Mouse (Mus musculus): ENCODE measurements around the gene Pecam1. TPM values are rescaled to one million over a fixed set of nuclear protein-coding genes. Genes with fewer than 3 reads are reported as not detected.
"Not testable (repeated sequence)": the region's sequence is repeated elsewhere in the genome, so short reads cannot be mapped to it uniquely, and the experiment has no call there.

The Pecam1 gene
- total RNA-seq, 1 experiment, result 83.9 TPM

GRCm38 (mm10) chr11:106728402-106729366 lies 21.7 kb downstream of the Pecam1 start:
- H3K36me3 ChIP-seq (ENCODE audit: control insufficient read depth, insufficient read depth, low read length, poor library complexity, severe bottlenecking), result no peaks in the 10 kb centered on the region
- in situ Hi-C loops (cut with MboI; ENCODE audit: low sequenced_read_pairs in 2 of 2, unreplicated experiment in 2 of 2), result loop anchor here in 1 of 2 experiments (25.0 kb wide), 1 partner anchor 216 kb away; no protein-coding TSS in a partner anchor
- H3K9ac ChIP-seq (ENCODE audit: insufficient read depth, low read depth, low read length, poor library complexity, severe bottlenecking), result no peak overlapping the region
- no peak overlapping the region; the same call in 1 of the 2 replicates for H3K27ac ChIP-seq (ENCODE audit: insufficient read depth, low read depth, low read length, poor library complexity, severe bottlenecking)
- H3K4me1 ChIP-seq (ENCODE audit: control insufficient read depth in 2 of 2, insufficient read depth in 2 of 2, low read length in 2 of 2, poor library complexity in 1 of 2), result peaks cover 0 to 4% of the 10 kb centered on the region in 2 experiments; a peak in 2 of 4 replicates
- no peak for TF ChIP-seq CHD2 (IDR thresholded peaks at IDR 0.05; ENCODE audit: low read depth, low read length)
- no peak for TF ChIP-seq MAFK (IDR thresholded peaks at IDR 0.05; ENCODE audit: insufficient read depth, low read depth, low read length)
- no peak for TF ChIP-seq ZNF384 (IDR thresholded peaks at IDR 0.05; ENCODE audit: low read depth, low read length)
- TF ChIP-seq HCFC1 (IDR thresholded peaks at IDR 0.05; ENCODE audit: borderline replicate concordance, insufficient read depth, low read length), result no peak
- no peak for TF ChIP-seq ZC3H11A (IDR thresholded peaks at IDR 0.05; ENCODE audit: borderline replicate concordance, low read depth, low read length)
- no peak overlapping the region for H3K4me3 ChIP-seq (ENCODE audit: insufficient read depth in 1 of 2, low read depth in 1 of 2, low read length in 2 of 2, poor library complexity in 1 of 2, severe bottlenecking in 1 of 2)
- no peaks in the 10 kb centered on the region for H3K9me3 ChIP-seq (ENCODE audit: control insufficient read depth, insufficient read depth, low read depth, low read length)
- DNase-seq (ENCODE audit: low read depth, low spot score), result no peak

- no peaks in the 10 kb centered on the region for H3K9me3 ChIP-seq (ENCODE audit: control insufficient read depth, insufficient read depth, low read depth, low read length)
- no peak for DNase-seq (ENCODE audit: low read depth, low spot score)
- H3K4me1 ChIP-seq (ENCODE audit: control insufficient read depth in 2 of 2, insufficient read depth in 2 of 2, low read length in 2 of 2, poor library complexity in 1 of 2), result peaks cover 0 to 7% of the 10 kb centered on the region in 2 experiments; a peak in 3 of 4 replicates
- TF ChIP-seq CHD2 (IDR thresholded peaks at IDR 0.05; ENCODE audit: low read depth, low read length) (no peak), HCFC1 (IDR thresholded peaks at IDR 0.05; ENCODE audit: borderline replicate concordance, insufficient read depth, low read length) (no peak), ZC3H11A (IDR thresholded peaks at IDR 0.05; ENCODE audit: borderline replicate concordance, low read depth, low read length) (no peak)
- no peaks in the 10 kb centered on the region for H3K36me3 ChIP-seq (ENCODE audit: control insufficient read depth, insufficient read depth, low read length, poor library complexity, severe bottlenecking)
- in situ Hi-C loops (cut with MboI; ENCODE audit: low sequenced_read_pairs in 2 of 2, unreplicated experiment in 2 of 2), result loop anchor here in 1 of 2 experiments (25.0 kb wide), 1 partner anchor 216 kb away; no protein-coding TSS in a partner anchor
- H3K27ac ChIP-seq (ENCODE audit: insufficient read depth, low read depth, low read length, poor library complexity, severe bottlenecking), result no peak overlapping the region
- no peak overlapping the region for H3K9ac ChIP-seq (ENCODE audit: insufficient read depth, low read depth, low read length, poor library complexity, severe bottlenecking)
- no peak overlapping the region for H3K4me3 ChIP-seq (ENCODE audit: insufficient read depth in 1 of 2, low read depth in 1 of 2, low read length in 2 of 2, poor library complexity in 1 of 2, severe bottlenecking in 1 of 2)
Measured at GRCm38 (mm10) chr11:106727967-106728366, 22.5 kb downstream of the Pecam1 start.

GRCm38 (mm10) chr11:106724916-106725235 lies 25.6 kb downstream of the Pecam1 start:
- H3K27ac ChIP-seq (ENCODE audit: insufficient read depth, low read depth, low read length, poor library complexity, severe bottlenecking); H3K9ac ChIP-seq (ENCODE audit: insufficient read depth, low read depth, low read length, poor library complexity, severe bottlenecking); H3K9me3 ChIP-seq (ENCODE audit: control insufficient read depth, insufficient read depth, low read depth, low read length); H3K36me3 ChIP-seq (ENCODE audit: control insufficient read depth, insufficient read depth, low read length, poor library complexity, severe bottlenecking); H3K4me1 ChIP-seq (ENCODE audit: control insufficient read depth in 2 of 2, insufficient read depth in 2 of 2, low read length in 2 of 2, poor library complexity in 1 of 2); DNase-seq (ENCODE audit: low read depth, low spot score); H3K4me3 ChIP-seq (ENCODE audit: insufficient read depth in 1 of 2, low read depth in 1 of 2, low read length in 2 of 2, poor library complexity in 1 of 2, severe bottlenecking in 1 of 2): not testable (repeated sequence)
- in situ Hi-C loops (cut with MboI; ENCODE audit: low sequenced_read_pairs in 2 of 2, unreplicated experiment in 2 of 2), result loop anchor here in 1 of 2 experiments (25.0 kb wide), 1 partner anchor 213 kb away; no protein-coding TSS in a partner anchor

GRCm38 (mm10) chr11:106724176-106724915 lies 26.1 kb downstream of the Pecam1 start:
- in situ Hi-C loops (cut with MboI; ENCODE audit: low sequenced_read_pairs in 2 of 2, unreplicated experiment in 2 of 2), result no loop called here

More at GRCm38 (mm10) chr11:106724176-106724915, 26.1 kb downstream of the Pecam1 start:
- TF ChIP-seq MAFK (IDR thresholded peaks at IDR 0.05; ENCODE audit: insufficient read depth, low read depth, low read length) (0 out of 2 replicates have a peak, but pooled peaks have one; percentile 11), ZC3H11A (IDR thresholded peaks at IDR 0.05; ENCODE audit: borderline replicate concordance, low read depth, low read length) (no peak), ZNF384 (IDR thresholded peaks at IDR 0.05; ENCODE audit: low read depth, low read length) (no peak), CHD2 (IDR thresholded peaks at IDR 0.05; ENCODE audit: low read depth, low read length) (peak; percentile 78), HCFC1 (IDR thresholded peaks at IDR 0.05; ENCODE audit: borderline replicate concordance, insufficient read depth, low read length) (peak; percentile 38; the same call in 1 of the 2 replicates)
- peak overlapping the region; percentile 99 for H3K27ac ChIP-seq (ENCODE audit: insufficient read depth, low read depth, low read length, poor library complexity, severe bottlenecking)
- H3K4me3 ChIP-seq (ENCODE audit: insufficient read depth in 1 of 2, low read depth in 1 of 2, low read length in 2 of 2, poor library complexity in 1 of 2, severe bottlenecking in 1 of 2), result peak overlapping the region; percentile 64 to 72
- H3K9me3 ChIP-seq (ENCODE audit: control insufficient read depth, insufficient read depth, low read depth, low read length), result no peaks in the 10 kb centered on the region
- peak; percentile 72 for DNase-seq (ENCODE audit: low read depth, low spot score)
- peak overlapping the region; percentile 84 for H3K9ac ChIP-seq (ENCODE audit: insufficient read depth, low read depth, low read length, poor library complexity, severe bottlenecking)
- peaks cover 7 to 10% of the 10 kb centered on the region in 2 experiments; a peak in 3 of 4 replicates for H3K4me1 ChIP-seq (ENCODE audit: control insufficient read depth in 2 of 2, insufficient read depth in 2 of 2, low read length in 2 of 2, poor library complexity in 1 of 2)
- peaks cover 2% of the 10 kb centered on the region; the same call in 1 of the 2 replicates for H3K36me3 ChIP-seq (ENCODE audit: control insufficient read depth, insufficient read depth, low read length, poor library complexity, severe bottlenecking)
